Mouse (Mus musculus): ENCODE results near the gene Ptch1.

Gene Ptch1

DNA sequence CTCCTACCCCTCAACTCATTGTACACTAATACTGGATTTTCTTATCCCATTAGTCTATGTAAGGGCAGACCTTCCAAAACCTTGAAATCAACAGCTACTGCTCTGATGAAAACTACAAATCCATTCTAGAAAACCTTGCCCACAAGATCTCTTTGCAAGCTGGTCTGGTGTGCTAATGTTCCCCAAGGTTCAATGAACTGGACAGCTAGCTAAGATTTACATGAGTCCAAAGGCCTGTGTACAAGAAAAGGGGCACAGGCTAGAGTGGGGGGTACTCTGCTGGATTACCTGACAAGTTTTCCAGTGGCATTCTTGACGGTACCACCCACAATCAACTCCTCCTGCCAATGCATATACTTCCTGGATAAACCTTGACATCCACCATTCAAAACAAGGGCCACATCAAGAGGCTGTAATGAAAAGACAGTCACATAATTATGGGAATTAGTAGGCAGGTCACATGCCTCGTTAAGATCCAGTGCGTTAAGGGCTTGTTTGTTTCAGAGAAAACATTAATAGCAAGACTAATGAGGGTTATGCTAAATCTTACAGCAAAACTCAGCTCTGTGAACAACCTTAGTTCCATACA, 30.5 kb downstream of the Ptch1 start:
- no peak for ATAC-seq (ENCODE audit: insufficient number of reproducible peaks, low FRiP score, low TSS enrichment)

DNA sequence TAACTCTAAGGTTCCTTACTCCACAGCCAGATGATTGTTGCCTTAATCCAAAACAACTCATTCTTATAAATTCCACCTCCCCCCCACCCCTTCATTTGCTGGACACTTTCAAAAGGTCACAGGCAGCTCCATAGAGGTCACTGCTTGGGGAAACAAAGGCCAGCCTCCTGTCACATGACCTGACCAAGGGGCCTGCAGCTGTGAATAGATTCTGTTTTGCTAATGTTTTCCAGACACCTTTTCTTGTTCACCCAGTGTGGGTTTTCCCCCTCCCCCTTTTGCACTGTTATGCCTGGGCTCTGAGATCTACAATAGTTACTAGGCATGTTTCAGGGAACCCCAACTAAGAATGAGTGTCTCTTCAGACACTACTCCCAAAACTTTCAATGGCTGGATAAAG, 31.9 kb downstream of the Ptch1 start:
- ATAC-seq (ENCODE audit: insufficient number of reproducible peaks, low FRiP score, low TSS enrichment), result no peak

DNA sequence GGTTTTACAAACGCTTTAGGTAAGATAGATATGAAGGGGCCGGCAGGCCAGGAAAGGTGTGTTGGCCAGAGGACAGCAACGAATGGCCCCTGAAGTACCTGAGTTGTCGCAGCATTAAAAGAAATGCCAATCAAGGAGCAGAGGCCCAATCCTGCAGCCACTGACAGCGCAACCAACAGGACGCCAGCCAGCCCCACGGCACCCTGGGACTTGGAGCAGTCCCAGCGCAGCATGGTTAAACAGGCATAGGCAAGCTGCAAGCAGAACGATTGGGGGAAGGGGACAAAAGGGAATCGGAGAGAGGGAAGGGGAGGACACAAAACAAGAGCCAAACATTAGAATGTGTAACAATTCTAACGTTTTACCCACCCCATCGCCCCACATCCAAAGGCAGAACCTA, 32.8 kb downstream of the Ptch1 start:
- ATAC-seq (ENCODE audit: insufficient number of reproducible peaks, low FRiP score, low TSS enrichment), result no peak

DNA sequence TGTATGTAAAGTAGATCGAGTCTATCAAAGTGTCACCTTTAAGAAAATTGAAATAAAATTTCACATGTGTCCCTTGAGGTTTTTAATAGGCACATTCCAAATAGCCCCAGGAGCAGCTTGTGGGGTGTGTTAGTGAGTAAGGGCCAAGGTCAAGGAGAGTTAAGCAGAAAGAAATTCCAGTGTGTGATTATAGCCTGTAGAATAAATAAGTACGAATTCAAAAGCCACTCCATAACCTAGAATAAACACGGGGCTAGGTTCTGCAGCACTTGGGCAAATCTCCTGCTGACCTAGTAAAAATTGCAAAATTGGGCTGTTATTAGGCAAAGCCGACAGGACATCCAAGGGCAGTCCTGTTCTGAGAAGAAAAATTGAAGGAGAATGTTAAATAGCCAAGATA, 38.4 kb downstream of the Ptch1 start:
- ATAC-seq (ENCODE audit: insufficient number of reproducible peaks, low FRiP score, low TSS enrichment), result no peak

DNA sequence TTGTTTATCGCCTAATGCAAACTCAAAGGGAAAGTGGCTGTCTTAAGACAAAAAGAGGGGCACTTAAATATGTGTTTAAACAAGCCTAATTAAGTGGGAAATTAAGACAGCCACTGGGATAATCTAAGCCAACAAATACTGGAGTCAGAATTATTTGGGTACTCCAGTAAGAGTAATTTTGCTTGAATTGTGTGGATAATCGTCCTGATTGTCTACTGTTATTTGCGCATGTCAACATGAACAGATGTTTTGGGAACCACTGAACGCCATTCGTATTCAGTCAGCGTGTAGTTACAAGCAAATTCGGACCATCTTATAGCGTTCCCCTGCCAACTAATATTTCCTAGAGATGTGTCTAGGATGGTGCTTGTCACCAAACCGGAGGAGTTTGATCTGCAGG, 42.5 kb downstream of the Ptch1 start:
- no peak for ATAC-seq (ENCODE audit: insufficient number of reproducible peaks, low FRiP score, low TSS enrichment)

DNA sequence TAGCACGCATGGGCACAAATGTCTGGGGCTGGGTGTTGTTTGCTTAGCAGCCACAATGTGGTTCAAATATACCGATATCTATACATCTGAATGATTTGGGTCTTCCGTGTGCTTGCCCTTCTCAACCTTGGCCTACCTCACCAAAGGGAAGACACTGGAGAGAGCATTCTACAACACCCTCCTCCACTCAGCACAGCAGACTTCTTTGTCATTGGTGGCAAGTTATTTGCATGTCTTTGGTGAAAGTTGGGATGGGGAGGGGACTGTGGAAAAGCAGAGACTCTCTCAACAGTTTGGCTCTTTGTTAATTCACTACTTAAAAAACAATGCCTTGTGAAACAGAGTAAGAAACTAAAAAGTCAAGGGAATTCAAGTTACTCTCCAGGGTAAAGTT, 43.0 kb downstream of the Ptch1 start:
- no peak for ATAC-seq (ENCODE audit: insufficient number of reproducible peaks, low FRiP score, low TSS enrichment)

DNA sequence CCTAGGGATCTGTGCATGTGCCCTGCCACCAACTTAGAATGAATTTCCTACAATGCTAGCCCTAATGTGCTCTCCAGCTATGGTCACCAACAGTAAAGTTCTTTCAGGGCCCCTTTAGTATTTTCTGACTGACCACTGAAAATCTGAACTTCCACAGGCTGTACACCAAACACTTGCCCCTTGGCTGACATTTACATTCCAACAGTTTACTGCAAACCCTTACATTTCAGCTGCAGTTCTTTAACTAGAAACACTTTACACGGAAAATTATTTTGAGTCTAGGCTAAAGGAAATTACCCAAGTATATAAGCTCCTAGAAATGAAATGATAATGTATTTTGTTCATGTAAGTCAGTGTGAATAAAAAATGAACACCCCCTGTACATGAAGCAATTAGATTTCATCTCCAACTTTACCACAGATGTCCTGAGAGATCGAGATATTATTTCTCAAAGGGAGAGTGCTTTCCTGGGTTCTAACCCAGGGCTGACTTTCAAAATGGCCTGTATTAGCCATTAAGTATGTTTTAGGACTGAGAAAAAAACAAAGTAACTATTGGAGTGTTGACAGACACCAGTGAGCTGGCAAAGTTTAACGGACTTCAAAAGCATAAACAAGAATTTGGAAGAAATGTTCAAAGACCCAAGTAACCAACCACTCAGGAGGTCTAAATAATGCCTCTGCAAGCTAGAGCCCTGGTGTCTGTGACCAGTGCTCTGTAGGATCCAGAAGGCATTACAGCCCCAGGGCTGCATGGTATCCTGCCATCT, 43.6 kb downstream of the Ptch1 start:
- no peak for ATAC-seq (ENCODE audit: insufficient number of reproducible peaks, low FRiP score, low TSS enrichment)

DNA sequence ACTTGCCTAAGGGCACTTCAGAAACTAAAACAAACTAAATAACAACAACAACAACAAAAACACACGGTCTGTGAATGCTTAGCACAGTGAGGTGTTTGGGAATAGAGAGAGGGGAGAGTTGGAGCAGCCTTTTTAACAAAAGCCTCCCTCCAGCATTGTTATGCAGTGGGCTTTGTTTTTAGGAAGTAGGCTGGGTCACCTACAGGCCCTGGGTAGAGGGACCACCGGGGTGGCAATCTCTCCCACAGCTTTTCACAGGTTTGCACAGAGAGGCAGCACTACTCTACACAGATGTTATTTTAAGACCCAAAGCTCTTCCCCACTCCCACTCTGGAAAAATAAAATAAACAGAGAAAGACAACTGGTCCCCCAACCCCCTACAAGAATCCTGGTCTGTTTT, 44.5 kb downstream of the Ptch1 start:
- no peak for ATAC-seq (ENCODE audit: insufficient number of reproducible peaks, low FRiP score, low TSS enrichment)

DNA sequence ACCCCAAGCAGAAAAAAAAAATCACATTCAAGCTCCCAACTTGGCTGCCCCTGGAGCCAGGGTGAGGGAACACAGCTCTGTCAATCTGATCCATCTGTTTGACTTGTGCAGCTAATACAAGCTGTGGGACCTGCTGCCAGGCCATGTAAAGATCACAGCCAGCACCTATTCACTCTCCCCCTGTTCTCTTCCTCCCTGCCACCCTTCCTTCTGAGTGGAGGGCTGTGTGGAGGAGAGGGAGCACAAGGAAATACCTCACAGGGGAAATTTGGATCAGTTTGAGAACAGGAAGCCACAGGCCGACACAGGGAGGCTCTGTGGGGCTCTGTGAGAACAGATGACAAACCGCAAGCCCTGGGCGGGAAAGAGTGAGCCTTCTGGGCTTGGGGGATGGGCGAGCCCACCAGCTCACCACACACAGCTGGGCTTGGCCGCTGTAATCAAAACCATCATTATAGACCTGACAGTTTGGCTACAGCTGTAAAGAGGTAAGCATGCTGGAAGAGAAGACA, 45.2 kb downstream of the Ptch1 start:
- 0 out of 2 replicates have a peak, but pooled peaks have one; percentile 31 for ATAC-seq (ENCODE audit: insufficient number of reproducible peaks, low FRiP score, low TSS enrichment)

DNA sequence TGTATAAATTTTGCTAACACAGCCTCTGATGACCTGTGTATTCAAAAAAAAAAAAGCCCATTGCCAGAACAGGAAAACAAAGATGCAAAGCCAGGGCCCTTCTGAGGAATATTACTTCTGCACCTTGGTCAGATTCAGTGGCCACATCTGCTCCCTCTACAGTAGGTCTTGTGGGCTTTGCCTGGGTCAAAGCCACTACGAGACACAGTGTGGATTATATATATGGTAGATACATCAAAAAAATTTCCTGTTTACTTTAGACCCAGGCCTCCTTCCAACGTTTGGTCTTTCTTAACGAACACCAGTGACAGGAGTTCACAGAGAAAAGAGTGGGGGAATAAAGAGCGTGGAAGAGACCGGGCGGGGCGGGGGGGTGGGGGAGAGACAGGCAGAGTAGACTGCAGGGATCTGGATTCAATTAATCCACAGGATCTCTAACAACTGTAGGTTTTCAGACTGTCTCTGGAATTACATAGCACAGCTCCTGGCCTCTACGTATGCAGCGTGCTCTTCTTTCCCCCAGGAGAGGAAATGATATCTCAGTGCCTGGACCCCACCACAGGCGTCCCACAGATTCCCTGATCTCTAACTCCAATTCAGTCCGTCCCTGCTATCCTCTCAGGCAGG, 47.7 kb downstream of the Ptch1 start:
- no peak for ATAC-seq (ENCODE audit: insufficient number of reproducible peaks, low FRiP score, low TSS enrichment)

DNA sequence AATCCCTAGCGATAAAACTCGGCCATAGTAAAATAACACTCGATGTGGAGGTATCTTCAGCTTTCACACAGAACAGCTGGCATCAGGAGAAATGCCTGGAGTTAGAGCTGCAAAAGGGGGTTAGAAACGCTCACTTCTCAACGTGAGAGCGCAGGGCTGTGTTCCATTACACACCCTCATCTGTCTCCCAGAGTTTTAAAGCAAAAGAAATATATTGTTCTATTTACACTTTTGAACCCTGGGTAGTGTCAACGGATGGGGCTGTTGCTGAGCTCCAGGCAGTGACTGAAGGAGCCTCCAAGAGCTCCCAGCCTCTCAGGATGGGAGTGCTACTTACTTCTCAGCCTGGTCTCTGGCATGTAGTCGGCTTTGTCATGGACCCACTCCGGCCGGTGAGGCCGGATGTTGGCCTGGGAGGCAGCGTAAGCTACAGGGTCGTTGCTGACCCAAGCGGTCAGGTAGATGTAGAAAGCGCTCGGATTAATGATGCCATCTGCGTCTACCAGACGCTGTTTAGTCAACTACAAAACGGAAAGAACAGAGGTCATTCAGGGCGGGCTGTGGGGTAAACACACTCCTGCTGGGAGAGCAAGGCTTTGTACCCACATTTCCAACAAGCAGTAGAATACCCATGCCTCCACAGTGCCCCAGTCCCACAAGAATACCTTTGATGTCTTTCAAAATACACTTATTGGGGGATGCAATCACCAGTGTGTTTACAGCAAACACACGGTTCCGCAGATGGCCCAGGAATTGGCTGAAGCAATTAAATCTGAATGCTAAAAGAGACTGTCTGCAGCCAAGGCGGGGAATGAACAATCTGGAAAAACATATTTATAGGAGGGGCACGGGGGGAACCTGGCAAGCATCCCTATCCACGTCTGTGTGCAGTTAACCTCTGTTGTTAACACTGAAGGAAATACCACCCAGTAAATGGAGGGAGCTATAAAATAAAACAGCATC, 48.5 kb downstream of the Ptch1 start:
- ATAC-seq (ENCODE audit: insufficient number of reproducible peaks, low FRiP score, low TSS enrichment), result no peak

DNA sequence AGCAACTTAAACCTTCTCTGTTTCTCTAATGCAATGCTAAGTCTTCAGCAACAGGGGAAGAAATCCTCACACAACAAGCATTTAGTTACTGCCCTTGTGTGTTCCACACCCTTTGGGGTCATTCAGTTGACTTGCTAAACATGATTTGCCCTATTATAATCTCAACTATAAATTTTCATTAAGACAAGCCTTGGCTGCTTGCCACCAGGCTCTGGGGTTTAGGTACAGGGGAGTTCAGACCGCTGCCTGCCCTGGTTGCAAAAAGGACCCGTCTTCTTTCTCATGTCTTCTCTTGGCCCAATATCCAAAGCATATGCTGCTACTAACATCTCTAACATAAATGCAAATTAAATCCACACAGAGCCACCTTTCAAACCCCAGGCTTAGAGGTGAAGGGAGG, 49.3 kb downstream of the Ptch1 start:
- ATAC-seq (ENCODE audit: insufficient number of reproducible peaks, low FRiP score, low TSS enrichment), result no peak

DNA sequence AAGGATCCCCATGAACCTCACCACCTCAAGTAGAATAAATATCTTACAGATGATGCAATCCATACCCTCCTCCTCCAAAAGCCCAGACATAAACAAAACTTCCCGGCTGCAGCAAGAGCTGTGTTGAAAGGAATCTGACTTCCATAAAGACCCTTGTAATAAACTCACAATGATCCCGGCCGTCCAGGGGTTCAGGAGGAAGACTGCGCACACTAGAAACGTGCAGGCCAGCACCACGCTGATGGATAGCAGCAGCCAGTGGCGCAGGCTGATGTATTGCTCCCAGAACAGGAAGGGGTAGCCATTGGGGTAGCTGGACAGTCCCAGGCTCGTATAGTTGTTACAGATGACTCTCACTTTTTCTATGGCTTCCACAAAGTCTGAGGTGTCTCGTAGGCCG, 50.6 kb downstream of the Ptch1 start:
- ATAC-seq (ENCODE audit: insufficient number of reproducible peaks, low FRiP score, low TSS enrichment), result no peak

DNA sequence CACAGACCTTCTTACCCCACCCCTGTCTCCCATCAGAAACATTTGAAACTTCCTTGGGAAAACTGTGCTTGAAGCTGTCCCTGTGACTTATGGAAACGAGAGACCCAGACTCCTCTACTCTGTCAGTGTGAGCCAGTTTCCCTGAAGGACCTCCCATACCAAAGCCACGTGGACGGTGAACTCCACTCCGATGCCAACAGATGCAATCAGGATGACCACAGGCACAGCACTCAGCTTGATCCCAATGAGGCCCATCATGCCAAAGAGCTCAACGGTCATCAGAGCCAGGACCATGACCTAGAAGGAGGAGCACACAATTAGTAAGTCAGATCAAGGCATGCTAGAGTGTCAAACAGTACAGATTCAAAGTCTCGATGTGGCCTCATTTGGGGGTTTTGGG, 53.3 kb downstream of the Ptch1 start:
- ATAC-seq (ENCODE audit: insufficient number of reproducible peaks, low FRiP score, low TSS enrichment), result no peak

DNA sequence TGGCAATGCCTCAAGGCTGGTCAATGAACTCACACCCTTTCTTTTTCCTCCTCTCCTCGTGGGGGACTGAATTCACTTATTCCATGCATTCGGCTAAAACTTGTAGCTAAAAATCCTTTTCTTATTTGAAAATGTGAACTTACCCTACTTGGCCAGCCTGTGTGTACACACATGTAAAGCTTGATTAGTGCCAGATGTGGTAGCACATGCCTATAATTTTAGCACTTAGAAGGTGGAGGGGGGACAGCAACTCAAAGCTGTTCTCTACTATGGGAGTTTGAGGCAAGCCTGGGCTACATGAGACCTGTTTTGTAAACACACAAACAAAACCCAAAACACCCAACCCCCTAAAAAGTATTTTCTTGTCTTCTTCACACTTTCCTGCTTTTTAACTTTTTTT, 56.9 kb downstream of the Ptch1 start:
- ATAC-seq (ENCODE audit: insufficient number of reproducible peaks, low FRiP score, low TSS enrichment), result no peak

DNA sequence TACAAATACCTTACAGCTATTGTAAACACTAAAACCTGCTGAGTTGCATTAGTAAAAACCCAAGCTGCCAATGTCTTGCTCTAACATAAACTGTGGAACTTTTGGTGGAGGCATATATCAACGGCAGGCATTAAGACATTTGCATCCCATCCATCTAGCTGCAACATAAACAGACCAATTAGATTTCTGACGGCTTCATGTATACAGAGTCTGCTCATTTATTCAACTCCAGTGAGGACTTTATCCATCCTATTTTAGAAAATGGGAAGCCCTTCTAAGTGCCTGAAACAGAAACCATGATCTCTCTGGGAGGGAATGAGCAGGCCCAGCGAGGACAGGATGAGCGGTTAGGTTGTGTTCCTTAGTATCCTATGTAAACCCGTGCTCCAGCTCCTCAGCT, 57.9 kb downstream of the Ptch1 start:
- ATAC-seq (ENCODE audit: insufficient number of reproducible peaks, low FRiP score, low TSS enrichment), result no peak

DNA sequence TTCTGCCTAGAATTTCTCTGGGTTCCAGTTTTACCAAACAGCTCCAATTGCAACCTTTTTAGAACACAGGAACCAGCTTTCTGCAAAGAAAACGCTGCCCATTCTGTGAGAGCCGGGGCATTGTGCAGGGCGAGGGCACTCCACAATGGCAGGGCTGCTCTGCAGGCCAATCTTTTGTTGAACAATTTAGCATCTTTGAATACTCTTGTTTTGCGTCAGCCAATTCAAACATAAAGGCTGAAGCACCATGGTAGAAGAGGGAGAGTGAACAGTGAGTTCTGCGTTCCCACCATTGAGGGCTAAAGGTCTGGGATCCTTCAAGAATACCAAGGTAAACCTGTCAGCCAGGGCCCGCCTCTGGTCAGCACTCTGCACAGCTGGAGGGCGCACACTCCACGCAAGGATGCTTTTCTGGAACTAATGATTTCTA, 58.5 kb downstream of the Ptch1 start:
- ATAC-seq (ENCODE audit: insufficient number of reproducible peaks, low FRiP score, low TSS enrichment), result no peak

DNA sequence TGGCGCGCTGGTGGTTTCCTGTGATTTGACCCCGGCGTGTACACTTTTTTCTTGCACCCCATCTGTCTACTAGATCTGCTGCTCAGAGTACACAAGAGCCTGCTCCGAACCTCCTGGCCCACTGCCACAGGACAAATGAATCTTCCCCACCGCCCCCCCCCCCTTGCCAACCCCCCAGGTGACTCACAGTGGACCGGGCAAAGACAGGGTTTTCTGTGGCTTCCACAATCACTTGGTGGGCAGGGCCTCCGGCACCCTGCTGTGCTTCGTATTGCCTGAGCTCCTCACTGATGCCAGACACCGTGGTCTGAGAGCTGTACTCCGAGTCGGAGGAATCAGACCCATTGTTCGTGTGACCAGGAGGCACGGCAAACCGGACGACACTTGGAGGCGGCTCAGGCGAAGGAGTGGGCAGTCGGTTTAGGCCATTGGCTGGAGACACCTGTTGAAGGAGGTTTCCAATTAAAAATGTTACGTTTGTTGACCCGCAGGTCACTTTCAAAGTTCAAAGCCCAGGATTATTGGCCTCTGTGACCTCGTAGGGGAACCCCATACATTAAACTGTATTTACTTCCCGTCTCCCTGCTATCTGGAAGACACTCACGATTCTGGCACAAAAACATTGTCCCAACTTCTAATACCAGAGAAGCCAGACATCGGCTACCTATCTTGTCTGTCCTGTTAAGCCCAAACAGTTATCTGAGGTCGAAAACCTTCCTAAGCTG, 59.9 kb downstream of the Ptch1 start:
- no peak for ATAC-seq (ENCODE audit: insufficient number of reproducible peaks, low FRiP score, low TSS enrichment)

DNA sequence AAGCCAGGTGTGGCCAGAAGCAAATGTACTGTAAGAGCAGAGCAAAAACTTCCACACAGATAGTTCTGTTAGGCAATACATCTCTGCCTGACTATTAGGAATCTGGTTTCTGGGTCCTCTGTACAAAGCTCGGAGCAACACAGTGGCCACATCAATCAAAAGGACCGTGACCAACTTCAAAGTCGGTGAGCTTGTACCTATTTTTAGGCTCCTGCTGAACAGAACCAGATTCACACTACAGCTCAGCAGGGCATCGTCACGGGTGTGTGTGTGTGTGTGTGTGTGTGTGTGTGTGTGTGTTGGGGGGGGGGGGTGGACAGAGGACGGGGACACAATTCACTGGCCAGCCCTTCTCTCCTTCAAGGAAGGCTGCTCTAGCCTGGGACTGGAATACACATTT, 61.0 kb downstream of the Ptch1 start:
- no peak for ATAC-seq (ENCODE audit: insufficient number of reproducible peaks, low FRiP score, low TSS enrichment)

DNA sequence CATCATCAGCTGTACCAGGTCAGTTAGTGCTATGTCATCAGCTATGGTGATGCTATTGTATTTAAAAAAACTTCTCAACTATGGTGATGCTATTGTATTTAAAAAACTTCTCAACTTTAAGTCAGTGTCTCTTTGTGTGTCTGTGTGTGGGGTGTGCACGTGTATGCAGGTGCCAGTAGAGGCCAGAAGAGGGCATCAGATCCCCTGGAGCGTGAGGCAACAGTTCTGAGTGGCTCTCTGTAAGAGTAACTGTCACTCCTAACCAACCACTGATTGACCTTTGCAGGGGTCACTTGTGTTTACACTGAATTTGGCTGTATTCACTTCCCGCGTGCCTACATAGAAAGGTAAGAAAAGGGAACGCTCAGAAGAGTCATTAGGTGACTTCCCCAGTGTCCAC, 65.6 kb downstream of the Ptch1 start:
- no peak for ATAC-seq (ENCODE audit: insufficient number of reproducible peaks, low FRiP score, low TSS enrichment)
